Mouse (Mus musculus) mature B cell (primary cell): ENCODE data around the gene Zer1.
"Not testable (repeated sequence)": the region's sequence is repeated elsewhere in the genome, so short reads cannot be mapped to it uniquely, and the experiment has no call there.

ENCODE experiments used
- in situ Hi-C: fragments of 300-500 bp; cut with MboI; formaldehyde crosslinking; loops from 2 replicates; pipeline ENCODE4 v1.14.3; 2019

The Zer1 gene

GRCm38 (mm10) chr2:30077502-30078348, 46.7 kb downstream of the Zer1 start, which contains the start of gene Pkn3:
Pkn3 (plus strand) TSS chr2:30077684.
- in situ Hi-C loops: no loop called here

- in situ Hi-C loops: no loop called here
Observed at GRCm38 (mm10) chr2:30076959-30077358, 47.4 kb downstream of the Zer1 start.

GRCm38 (mm10) chr2:30076439-30076838, 47.9 kb downstream of the Zer1 start:
- in situ Hi-C loops: no loop called here

- in situ Hi-C loops: no loop called here
Observed at GRCm38 (mm10) chr2:30075625-30076024, 48.8 kb downstream of the Zer1 start.

GRCm38 (mm10) chr2:30073285-30073684, 51.1 kb downstream of the Zer1 start:
- in situ Hi-C loops: no loop called here

- in situ Hi-C loops: no loop called here
Observed at GRCm38 (mm10) chr2:30072875-30073274, 51.5 kb downstream of the Zer1 start.

GRCm38 (mm10) chr2:30067962-30068361, 56.4 kb downstream of the Zer1 start:
- in situ Hi-C loops: no loop called here

- in situ Hi-C loops: no loop called here
Observed at GRCm38 (mm10) chr2:30067031-30067888, 57.1 kb downstream of the Zer1 start.

GRCm38 (mm10) chr2:30066046-30066901, 58.1 kb downstream of the Zer1 start:
- in situ Hi-C loops: no loop called here

GRCm38 (mm10) chr2:30064298-30064697, 60.1 kb downstream of the Zer1 start:
- in situ Hi-C loops: no loop called here

- in situ Hi-C loops: no loop called here
Observed at GRCm38 (mm10) chr2:30063791-30064190, 60.6 kb downstream of the Zer1 start.

- in situ Hi-C loops: no loop called here
Observed at GRCm38 (mm10) chr2:30063235-30063634, 61.1 kb downstream of the Zer1 start.

- in situ Hi-C loops: no loop called here
Observed at GRCm38 (mm10) chr2:30062249-30063093, 61.9 kb downstream of the Zer1 start.

- in situ Hi-C loops: no loop called here
Observed at GRCm38 (mm10) chr2:30061215-30062166, 62.9 kb downstream of the Zer1 start.

- in situ Hi-C loops: no loop called here
Observed at GRCm38 (mm10) chr2:30058418-30058817, 66.0 kb downstream of the Zer1 start.

- in situ Hi-C loops: no loop called here
Observed at GRCm38 (mm10) chr2:30057223-30057904, 67.0 kb downstream of the Zer1 start, which contains the start of gene Set. Set (plus strand) TSS chr2:30057378.

- in situ Hi-C loops: no loop called here
Observed at GRCm38 (mm10) chr2:30056736-30057135, 67.6 kb downstream of the Zer1 start.

- in situ Hi-C loops: not testable (repeated sequence)
Observed at GRCm38 (mm10) chr2:30055310-30055709, 69.1 kb downstream of the Zer1 start.
